Mouse (Mus musculus) liver, postnatal 0 days (tissue): ENCODE results near the gene Ankef1. TPM values are rescaled to one million over a fixed set of nuclear protein-coding genes. Genes with fewer than 3 reads are reported as not detected.
A peak's percentile ranks its signal among the peaks of the same experiment; 100 is the strongest.

Experiments used
- ATAC-seq: fragments of 200-750 bp; cut with Nextera tagmentation; 2 replicates; pipeline ENCODE4 v1.8.0; 2017; ENCODE audit warnings: mild to moderate bottlenecking, moderate library complexity
- DNase-seq: peaks from one replicate; pipeline ENCODE4 v3.0.0-alpha.2; 2016
- H3K27ac ChIP-seq: fragments of 300-500 bp; sonication (generic); 2 replicates; pipeline ENCODE4 v1.5.1; 2014; ENCODE audit warnings: antibody characterized with exemption, moderate library complexity, mild to moderate bottlenecking, low read depth
- H3K27me3 ChIP-seq: fragments of 300-500 bp; sonication (generic); 2 replicates; pipeline ENCODE4 v1.6.1; 2014; ENCODE audit warnings: low read length, control low read depth, mixed read lengths; ENCODE audit not compliant: insufficient read depth
- H3K36me3 ChIP-seq: fragments of 300-500 bp; sonication (generic); replicated peaks from 2 replicates; pipeline ENCODE4 v1.6.1; 2014; ENCODE audit warnings: mild to moderate bottlenecking, control low read depth, low read length, moderate library complexity, mixed read lengths; ENCODE audit not compliant: insufficient read depth
- H3K4me1 ChIP-seq: fragments of 300-500 bp; sonication (generic); 2 replicates; pipeline ENCODE4 v1.6.1; 2014; ENCODE audit warnings: antibody characterized with exemption, mild to moderate bottlenecking, control low read depth; ENCODE audit not compliant: insufficient read depth
- H3K4me2 ChIP-seq: fragments of 300-500 bp; sonication (generic); 2 replicates; pipeline ENCODE4 v1.6.1; 2014; ENCODE audit warnings: low read depth, mild to moderate bottlenecking, low read length, moderate library complexity, mixed read lengths
- H3K4me3 ChIP-seq: fragments of 300-500 bp; sonication (generic); 2 replicates; pipeline ENCODE4 v1.5.1; 2014; ENCODE audit warnings: low read depth, low read length
- H3K9ac ChIP-seq: fragments of 300-500 bp; sonication (generic); replicated peaks from 2 replicates; pipeline ENCODE4 v1.6.1; 2014; ENCODE audit warnings: mild to moderate bottlenecking, moderate library complexity
- H3K9me3 ChIP-seq: fragments of 300-500 bp; sonication (generic); 2 replicates; pipeline ENCODE4 v1.6.1; 2016; ENCODE audit warnings: mild to moderate bottlenecking, control low read depth, low read length, mixed read lengths
- CTCF ChIP-seq: sonication (generic); IDR thresholded peaks from 2 replicates; pipeline ENCODE4 v1.5.1; 2016; ENCODE audit warnings: antibody characterized with exemption, low read depth
- EP300 ChIP-seq: IDR thresholded peaks from 2 replicates; pipeline ENCODE4 v1.6.1; 2016; ENCODE audit warnings: antibody characterized with exemption, low read depth, mild to moderate bottlenecking
- WGBS: fragments of 180-500 bp; shearing (Covaris S2); extraction: QIAGEN DNeasy Blood & Tissue Kit; methylation state at CpG from one replicate; pipeline ENCODE4 v1.1.7; 2014; ENCODE audit not compliant: insufficient replicate concordance; 5-methylcytosine and 5-hydroxymethylcytosine counted together
- polyA plus RNA-seq: library from polyadenylated mRNA; unstranded; fragments of >200 nt; fragmentation: Nextera tagmentation; extraction: Ambion mirVana; gene quantifications from 2 replicates; pipeline ENCODE4 v1.2.1, GENCODE M21; 2015

Ankef1 gene
- polyA plus RNA-seq, 1 experiment from 2014 or later, result not detected

DNA sequence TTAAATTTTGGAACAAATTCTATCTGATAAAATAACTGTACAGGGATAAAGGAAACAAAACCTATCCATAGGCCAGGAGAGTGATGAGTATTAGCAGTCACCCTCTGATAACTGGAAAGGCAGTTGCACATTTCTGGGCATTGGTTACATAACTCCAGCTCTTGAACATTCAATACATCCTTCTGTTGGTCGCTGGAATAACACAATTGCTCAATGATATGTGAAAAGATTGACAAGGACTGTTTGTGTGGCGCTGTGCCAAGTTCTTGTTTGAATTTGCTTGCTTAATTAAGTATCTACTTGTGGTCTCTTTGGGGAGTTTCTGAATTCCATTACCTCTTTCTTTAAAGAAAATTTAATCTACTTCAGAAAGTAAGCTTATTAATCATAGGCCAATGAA is 81.1 kb downstream of the Ankef1 start:
- Histone ChIP-seq H3K4me2 (no peak overlapping the region), H3K4me3 (no peak overlapping the region), H3K27me3 (no peaks in the 10 kb centered on the region), H3K36me3 (no peaks in the 10 kb centered on the region), H3K4me1 (no peaks in the 10 kb centered on the region), H3K9ac (no peak overlapping the region), H3K27ac (no peak overlapping the region), H3K9me3 (no peaks in the 10 kb centered on the region)
- TF ChIP-seq EP300, result no peak
- TF ChIP-seq CTCF, result no peak
- peak; percentile 33 for DNase-seq
- no peak for ATAC-seq
- WGBS, result 41% methylated on average over 2 of the region's 2 CpGs

DNA sequence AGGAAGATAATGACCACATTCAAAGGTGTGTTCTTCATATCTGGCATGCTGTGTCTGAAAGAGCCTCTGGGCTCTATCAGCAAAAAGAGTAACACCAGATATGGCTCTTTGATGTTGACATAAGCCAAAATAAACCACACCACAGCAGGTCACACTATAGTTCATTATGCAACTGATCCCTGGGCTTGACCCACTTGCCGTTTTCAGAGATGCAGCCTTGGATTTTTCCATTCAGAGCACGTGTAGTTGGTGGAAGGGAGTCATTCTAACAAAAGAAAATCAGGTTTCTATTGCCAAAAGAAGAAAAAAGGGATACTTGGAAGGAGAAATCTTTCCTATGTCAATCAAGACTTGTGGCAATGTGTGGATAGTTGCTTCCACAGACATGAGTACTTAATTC is 87.1 kb downstream of the Ankef1 start:
- Histone ChIP-seq H3K27ac (no peak overlapping the region), H3K9ac (no peak overlapping the region), H3K9me3 (no peaks in the 10 kb centered on the region), H3K4me2 (no peak overlapping the region), H3K36me3 (no peaks in the 10 kb centered on the region), H3K4me1 (no peaks in the 10 kb centered on the region), H3K27me3 (no peaks in the 10 kb centered on the region), H3K4me3 (no peak overlapping the region)
- DNase-seq (no peak), ATAC-seq (no peak)
- 38% methylated on average over 2 of the region's 2 CpGs for WGBS
- TF ChIP-seq CTCF, result no peak
- TF ChIP-seq EP300, result no peak

DNA sequence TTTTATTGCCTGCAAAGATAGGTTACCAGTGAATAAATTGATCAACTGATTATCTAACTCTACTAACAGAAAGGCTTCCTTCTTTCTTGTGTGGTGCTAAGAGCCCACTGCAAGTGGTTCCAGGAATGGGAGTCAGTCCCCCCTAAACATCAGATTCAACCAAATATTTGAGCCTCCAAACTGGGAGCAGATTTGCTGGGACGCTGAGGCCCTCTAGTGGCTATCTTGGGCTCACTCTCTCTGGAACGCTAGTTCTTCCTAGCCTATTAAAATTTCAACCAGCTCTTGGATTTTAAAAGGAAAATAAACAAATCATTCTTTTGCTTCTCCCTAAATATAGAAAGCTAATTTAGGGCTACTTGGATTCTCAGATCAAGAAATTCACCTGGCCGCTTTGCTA is 94.7 kb downstream of the Ankef1 start:
- no peaks in the 10 kb centered on the region for H3K4me1 ChIP-seq
- no peaks in the 10 kb centered on the region for H3K27me3 ChIP-seq
- DNase-seq (peak; percentile 36), ATAC-seq (no peak)
- no peak overlapping the region for H3K27ac ChIP-seq
- no peak overlapping the region for H3K9ac ChIP-seq
- no peak overlapping the region for H3K4me3 ChIP-seq
- WGBS, result 19% methylated on average over 3 of the region's 3 CpGs
- no peak overlapping the region for H3K4me2 ChIP-seq
- TF ChIP-seq EP300, result no peak
- peak; percentile 69 for TF ChIP-seq CTCF
- H3K9me3 ChIP-seq, result no peaks in the 10 kb centered on the region
- no peaks in the 10 kb centered on the region for H3K36me3 ChIP-seq

DNA sequence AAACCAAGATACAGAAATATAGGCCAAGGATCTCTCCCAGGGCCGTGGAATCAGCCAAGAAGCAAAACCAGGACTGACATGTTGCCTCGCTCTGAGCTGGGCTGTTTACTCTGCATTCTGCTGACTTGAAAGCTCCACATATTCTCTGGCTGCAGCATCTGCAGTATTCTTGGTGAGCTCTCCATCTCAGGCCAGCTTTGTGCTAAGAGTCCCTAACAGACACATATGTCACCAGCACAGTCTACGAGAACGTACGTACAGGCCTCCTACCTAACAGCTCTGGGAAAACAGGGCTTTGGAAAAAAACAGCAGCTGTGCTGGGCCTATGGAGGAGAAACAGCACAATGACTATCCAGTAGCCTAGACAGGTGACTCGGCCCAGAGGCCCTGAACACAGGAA is 97.0 kb downstream of the Ankef1 start:
- 76% methylated on average over 6 of the region's 6 CpGs for WGBS
- H3K36me3 ChIP-seq, result no peaks in the 10 kb centered on the region
- H3K9ac ChIP-seq, result no peak overlapping the region
- no peaks in the 10 kb centered on the region for H3K27me3 ChIP-seq
- no peak for TF ChIP-seq CTCF
- no peak for TF ChIP-seq EP300
- no peak overlapping the region for H3K27ac ChIP-seq
- ATAC-seq (no peak), DNase-seq (no peak)
- no peaks in the 10 kb centered on the region for H3K4me1 ChIP-seq
- H3K4me3 ChIP-seq, result no peak overlapping the region
- H3K9me3 ChIP-seq, result no peaks in the 10 kb centered on the region
- no peak overlapping the region for H3K4me2 ChIP-seq

DNA sequence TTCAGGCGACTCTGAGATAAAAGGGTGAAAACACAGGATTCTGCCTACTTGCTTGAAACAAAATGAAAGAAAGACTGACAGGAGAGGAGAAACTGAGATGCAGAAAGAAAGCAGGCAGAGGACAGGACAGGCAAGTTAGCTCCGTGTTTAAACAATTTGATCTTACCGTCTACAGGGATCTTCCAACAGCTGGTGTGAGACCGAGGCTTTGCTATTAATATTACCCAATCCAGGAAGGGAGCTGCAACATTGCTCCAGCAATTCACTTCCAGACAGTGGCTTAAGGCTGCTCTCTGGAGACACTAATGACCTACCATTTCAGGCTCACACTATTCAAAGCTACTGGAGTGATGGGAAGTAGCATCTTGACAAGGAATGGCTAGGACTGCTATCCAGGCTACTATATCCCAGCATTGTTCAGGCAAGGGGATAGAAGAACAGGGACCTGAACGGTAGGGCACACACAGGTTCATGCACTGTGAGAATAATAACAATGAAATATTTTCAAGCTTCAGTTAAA is 99.0 kb downstream of the Ankef1 start:
- no peak for DNase-seq
- H3K4me1 ChIP-seq, result no peaks in the 10 kb centered on the region
- no peak for ATAC-seq
- H3K4me3 ChIP-seq, result no peak overlapping the region
- no peaks in the 10 kb centered on the region for H3K9me3 ChIP-seq
- no peak overlapping the region for H3K9ac ChIP-seq
- TF ChIP-seq EP300 (no peak), CTCF (no peak)
- no peak overlapping the region for H3K27ac ChIP-seq
- H3K36me3 ChIP-seq, result no peaks in the 10 kb centered on the region
- no peak overlapping the region for H3K4me2 ChIP-seq
- H3K27me3 ChIP-seq, result no peaks in the 10 kb centered on the region
- 75% methylated on average over 5 of the region's 5 CpGs for WGBS

DNA sequence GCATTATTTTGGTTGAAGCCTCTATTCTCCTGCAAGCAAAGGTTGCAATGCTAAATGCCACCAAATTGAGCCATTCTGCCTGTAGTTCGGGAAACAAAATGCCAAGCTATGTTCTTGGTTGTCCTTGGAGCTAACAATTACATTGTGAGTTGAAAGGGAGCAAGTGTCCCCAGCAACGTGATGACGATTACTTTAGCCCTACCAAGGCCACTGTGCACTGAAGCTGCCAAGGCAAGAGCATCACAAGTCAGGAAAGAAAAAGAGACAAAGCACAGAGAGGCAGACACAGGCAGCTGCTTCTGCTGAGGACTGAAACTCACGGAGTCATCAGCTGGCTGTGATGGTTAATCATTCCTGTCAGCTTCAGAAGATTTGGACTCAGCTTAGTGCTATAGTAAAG is 99.5 kb downstream of the Ankef1 start:
- no peak for ATAC-seq
- no peak for DNase-seq
- Histone ChIP-seq H3K4me1 (no peaks in the 10 kb centered on the region), H3K4me3 (no peak overlapping the region), H3K9me3 (no peaks in the 10 kb centered on the region), H3K27ac (no peak overlapping the region), H3K36me3 (no peaks in the 10 kb centered on the region), H3K27me3 (no peaks in the 10 kb centered on the region), H3K4me2 (no peak overlapping the region), H3K9ac (no peak overlapping the region)
- WGBS, result 69% methylated on average over 4 of the region's 4 CpGs
- TF ChIP-seq CTCF (no peak), EP300 (no peak)

Other genes starting within 250 kb of the Ankef1 start
- 0.04 TPM in 1 of 2 replicates, not detected in the other for gene Pak7, start 113.9 kb upstream of the Ankef1 start, polyA plus RNA-seq
- gene Snap25, start 211.5 kb downstream of the Ankef1 start, polyA plus RNA-seq, result 0.11 TPM in 1 of 2 replicates, not detected in the other